Mouse (Mus musculus): ENCODE data around the gene Nt5c3b.

Nt5c3b gene

DNA sequence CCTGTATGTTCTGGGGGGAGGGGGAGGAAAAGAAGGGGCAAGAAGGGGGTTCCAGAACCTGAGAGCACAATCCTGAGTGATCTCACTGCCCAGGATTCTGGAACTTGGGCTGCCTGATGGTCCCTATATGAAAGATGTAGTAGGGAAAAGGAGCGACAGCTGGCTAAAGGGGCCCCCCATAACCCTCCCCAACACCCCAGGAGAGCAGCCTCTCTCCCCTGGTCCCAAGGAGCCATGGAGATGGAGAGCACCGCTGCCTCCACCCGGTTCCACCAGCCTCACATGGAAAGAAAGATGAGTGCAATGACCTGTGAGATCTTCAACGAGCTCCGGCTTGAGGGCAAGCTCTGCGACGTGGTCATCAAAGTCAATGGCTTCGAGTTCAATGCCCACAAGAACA is at the start of gene Nt5c3b, which contains the start of gene Klhl10:
Nt5c3b (minus strand) TSS at position 12 of the 400 bp plus-strand sequence.
Klhl10 (plus strand) TSS at position 121 of the 400 bp plus-strand sequence.
- no peak for DNase-seq (ENCODE audit: low spot score in 2 of 2)

GRCm38 (mm10) chr11:100490951-100491350 is 49.3 kb upstream of the Nt5c3b start:
- no peak for DNase-seq (ENCODE audit: low spot score in 2 of 2)

GRCm38 (mm10) chr11:100485801-100486538 is 44.4 kb upstream of the Nt5c3b start:
- peak in 1 of 2 experiments; percentile 12 for DNase-seq (ENCODE audit: low spot score in 2 of 2)

DNA sequence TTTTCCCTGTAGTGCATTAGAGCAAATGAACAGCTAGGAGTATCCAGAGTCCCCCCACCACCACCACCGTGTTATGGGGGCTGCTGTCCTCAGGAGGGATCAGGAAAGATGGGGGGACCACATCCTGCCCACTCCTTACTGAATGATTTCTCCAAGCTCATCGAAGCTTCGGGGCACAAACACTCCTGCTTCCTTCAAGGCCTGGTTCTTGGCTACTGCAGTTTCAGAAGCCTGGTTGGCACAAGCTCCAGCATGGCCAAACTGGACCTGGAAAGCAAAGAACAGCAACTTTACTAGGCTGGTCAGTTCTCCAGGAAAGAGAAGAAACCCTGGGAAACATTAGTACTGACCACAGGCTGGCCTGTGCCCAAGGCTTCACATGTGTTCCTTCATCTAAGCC is 42.9 kb upstream of the Nt5c3b start:
- DNase-seq (ENCODE audit: low spot score in 2 of 2) = no peak

DNA sequence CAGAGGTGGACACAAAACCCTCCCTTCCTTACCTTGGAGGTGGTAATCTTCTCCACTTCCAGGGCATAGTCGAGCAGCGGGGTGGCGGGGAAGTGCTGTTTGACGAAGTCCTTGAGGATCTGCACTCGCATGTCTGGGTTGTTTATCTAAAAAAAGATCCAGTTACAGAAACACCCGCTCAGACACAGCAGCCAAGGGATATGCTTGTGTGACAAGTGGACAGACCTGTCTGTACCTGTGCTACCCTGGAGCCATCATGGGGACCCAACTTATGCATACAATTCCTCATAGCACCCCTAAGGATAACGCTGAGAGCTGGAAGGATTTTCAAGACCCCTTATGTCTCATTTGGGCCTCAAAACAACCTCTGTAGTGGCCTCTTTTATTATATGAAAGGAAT is 37.5 kb upstream of the Nt5c3b start:
- no peak for DNase-seq (ENCODE audit: low spot score in 2 of 2)

- no peak for DNase-seq (ENCODE audit: low spot score in 2 of 2)
These were observed 34.7 kb upstream of the Nt5c3b start for GRCm38 (mm10) chr11:100476281-100476680.

DNA sequence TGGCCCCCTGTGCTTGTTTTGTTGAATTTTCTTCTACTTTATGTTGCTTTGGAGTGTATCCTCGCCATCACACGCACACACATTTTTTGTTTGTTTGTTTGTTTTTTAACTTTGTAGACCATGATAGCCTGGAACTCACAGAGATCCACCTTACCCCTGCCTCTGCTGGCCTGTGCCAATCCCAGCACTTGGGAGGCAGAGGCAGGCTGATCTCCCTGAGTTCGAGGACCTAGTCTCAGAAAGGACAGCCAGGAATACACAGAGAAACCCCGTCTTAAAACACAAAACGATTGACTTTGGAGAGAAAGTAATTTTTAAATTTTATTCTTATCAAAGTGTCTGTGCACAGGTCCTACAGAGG is 31.3 kb upstream of the Nt5c3b start:
- DNase-seq (ENCODE audit: low spot score in 2 of 2) = no peak

DNA sequence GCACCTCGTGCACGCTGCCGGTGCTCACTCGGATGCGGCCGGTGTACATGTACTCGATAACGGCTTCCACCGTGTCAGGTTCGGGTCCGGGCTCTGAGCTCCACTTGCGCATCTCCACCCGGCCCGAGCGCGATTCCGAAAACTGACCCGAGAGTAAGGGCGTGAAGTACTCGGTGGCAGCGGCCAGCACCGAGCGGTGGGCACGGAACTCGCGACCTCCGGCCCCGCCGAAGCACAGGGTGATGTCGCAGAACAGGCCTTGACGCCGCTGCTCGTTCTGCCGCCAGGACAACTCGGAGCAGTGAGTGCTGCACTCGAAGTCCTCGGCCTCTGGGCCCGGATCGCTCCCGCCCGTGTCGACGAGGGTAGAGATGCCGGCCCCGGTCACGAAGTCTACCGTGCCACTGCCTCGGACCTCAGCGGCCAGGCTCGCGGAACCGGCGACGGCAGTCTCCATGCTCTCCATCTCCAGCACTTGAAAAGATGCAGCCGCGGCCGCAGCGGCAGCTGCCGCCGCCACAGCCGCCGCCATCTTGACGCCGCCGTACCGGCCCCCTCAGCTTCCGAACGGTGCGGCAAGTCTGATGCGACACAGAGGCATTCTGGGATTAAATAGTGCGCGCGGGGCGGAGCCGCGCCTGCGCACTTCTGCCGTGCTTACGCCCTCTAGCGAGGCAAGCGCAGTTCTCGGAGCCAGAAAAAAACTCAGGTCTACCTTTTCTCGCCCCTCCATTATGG is 30.8 kb upstream of the Nt5c3b start, which contains the start of gene Klhl11:
Klhl11 (minus strand) TSS at position 545 of the 738 bp plus-strand sequence.
- DNase-seq (ENCODE audit: low spot score in 2 of 2) = peak; percentile 90 to 91

DNA sequence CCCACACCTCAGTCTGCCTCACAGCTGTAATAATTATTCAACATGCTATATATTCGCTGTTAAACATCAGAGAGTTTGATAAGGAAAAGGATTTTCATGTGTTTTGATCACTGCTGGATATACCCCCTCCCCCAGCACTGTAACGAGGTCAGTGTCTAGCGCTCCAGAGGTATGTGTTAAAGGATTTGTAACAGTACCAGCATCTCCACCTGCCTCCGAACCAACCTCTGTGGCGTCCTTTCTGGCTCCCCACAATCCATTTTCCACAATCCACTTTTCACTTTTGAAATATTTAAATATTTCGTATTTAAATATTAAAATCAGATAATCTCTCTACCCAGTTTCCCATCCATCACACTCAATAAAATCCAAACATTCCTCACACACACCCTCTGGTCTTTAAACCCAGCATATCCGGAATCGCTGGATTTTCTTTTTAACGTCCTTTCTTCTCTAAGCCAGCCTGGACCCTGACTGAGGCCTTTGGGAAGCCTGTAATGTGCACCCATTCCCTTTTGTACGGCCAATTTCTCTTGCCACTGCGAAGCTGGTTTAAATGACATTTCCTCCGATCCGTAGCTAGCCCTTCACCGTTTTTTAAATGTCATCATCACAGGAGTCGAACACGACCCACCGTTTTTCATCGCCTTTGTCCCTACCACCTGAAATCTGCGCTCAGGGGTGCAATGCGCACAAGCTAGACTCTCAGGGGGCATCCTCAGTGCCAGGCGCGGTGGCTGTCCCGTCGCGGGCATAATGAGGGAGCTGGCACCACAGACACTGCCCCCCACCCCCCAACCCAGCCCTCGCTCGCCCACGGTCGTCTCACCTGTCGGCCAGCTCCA is 30.0 kb upstream of the Nt5c3b start:
- peak in 1 of 2 experiments; percentile 10 for DNase-seq (ENCODE audit: low spot score in 2 of 2)

- DNase-seq (ENCODE audit: low spot score in 2 of 2) = no peak
These were observed 24.2 kb upstream of the Nt5c3b start for GRCm38 (mm10) chr11:100465833-100466232.

GRCm38 (mm10) chr11:100465229-100465792 is 23.7 kb upstream of the Nt5c3b start:
- no peak for DNase-seq (ENCODE audit: low spot score in 2 of 2)

- DNase-seq (ENCODE audit: low spot score in 2 of 2) = no peak
These were observed 21.1 kb upstream of the Nt5c3b start for GRCm38 (mm10) chr11:100462699-100463098.

DNA sequence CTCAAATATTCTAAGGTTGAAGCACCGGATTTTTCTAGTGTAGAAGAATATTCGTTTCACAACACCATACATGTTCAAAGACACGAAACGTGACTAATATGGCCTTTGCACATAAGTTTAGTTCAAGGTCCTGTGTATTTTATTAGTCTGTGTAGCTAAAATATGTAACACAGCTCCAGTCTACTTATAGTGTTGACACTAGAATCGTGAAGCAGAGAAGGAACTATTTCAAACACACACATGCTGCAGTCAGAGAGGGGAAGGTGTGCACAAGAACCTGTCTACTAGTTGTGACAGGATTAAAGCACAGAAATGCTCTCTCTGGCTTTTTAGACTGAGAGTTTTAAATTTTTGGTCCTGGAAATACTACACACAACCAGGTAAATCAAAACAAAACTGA is 16.1 kb upstream of the Nt5c3b start:
- no peak for DNase-seq (ENCODE audit: low spot score in 2 of 2)

DNA sequence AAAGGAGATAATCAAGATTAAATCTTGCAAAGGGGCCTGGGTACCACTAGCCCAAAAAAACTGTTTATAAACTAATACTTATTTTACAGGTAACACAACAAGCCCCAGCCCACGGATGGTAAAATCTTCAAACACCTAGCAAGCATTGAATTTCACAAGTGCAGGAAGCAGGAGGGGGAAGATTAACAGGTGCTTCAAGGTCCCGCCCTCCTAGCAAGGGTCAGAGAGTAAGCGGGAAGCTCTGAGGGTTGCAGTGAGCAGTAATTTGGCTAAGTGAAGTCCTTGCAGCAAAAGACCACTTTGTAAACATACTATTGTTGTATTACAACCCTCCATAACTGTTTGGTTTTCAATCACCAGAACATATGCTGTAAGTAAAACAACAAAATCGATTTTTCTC is 15.6 kb upstream of the Nt5c3b start:
- no peak for DNase-seq (ENCODE audit: low spot score in 2 of 2)

- no peak for DNase-seq (ENCODE audit: low spot score in 2 of 2)
These were observed 1.0 kb upstream of the Nt5c3b start for GRCm38 (mm10) chr11:100442625-100443024.

DNA sequence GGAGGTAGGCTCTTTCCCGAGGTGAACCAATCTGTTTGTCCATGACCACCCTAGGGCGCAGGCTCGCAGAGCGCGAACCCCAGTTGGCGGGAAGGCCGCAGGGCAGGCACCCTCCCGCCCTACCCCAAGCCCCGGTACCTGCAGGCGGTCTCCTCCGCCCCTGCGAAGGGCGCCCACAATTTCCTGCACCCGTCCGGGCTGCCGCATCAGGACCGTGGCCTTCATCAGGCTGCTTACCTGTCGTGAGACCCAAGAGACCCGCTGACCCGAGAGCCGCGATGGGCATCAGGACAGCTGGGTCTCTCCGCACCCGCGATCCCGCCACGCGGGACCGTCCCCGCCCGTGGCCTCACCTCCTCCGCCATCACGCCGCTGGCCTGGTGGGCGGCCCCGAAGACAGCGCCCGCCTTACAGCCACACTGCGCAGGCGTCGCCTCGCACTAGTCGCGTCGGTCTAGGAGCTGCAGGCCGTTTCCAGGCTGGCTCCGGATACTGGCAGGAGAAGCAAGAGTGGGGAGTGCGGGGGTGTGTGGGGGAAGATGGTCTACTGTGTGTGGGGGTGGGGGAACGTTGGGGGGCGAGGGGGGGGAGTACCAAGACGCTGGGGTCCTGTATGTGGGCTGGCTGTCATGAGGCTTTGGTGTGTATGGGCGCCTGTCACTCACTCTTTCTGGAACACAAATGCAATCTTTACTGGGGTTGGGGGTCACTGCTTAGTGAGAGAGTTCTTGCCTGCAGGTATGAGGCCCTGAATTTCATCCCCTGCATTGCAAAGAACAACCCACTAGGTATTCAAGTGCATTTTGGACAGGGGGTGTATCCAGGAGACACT is 701 bp downstream of the Nt5c3b start:
- peak; percentile 86 to 87 for DNase-seq (ENCODE audit: low spot score in 2 of 2)

- no peak for DNase-seq (ENCODE audit: low spot score in 2 of 2)
These were observed 3.7 kb downstream of the Nt5c3b start for GRCm38 (mm10) chr11:100437901-100438300.

GRCm38 (mm10) chr11:100435678-100436246 is 5.8 kb downstream of the Nt5c3b start:
- no peak for DNase-seq (ENCODE audit: low spot score in 2 of 2)

- no peak for DNase-seq (ENCODE audit: low spot score in 2 of 2)
These were observed 9.6 kb downstream of the Nt5c3b start for GRCm38 (mm10) chr11:100432002-100432401.

GRCm38 (mm10) chr11:100430052-100430451 is 11.6 kb downstream of the Nt5c3b start:
- peak in 1 of 2 experiments; percentile 53 for DNase-seq (ENCODE audit: low spot score in 2 of 2)

Measured in heart, adult 9 months (tissue).